Mouse (Mus musculus) G1E-ER4 (cell line): ENCODE measurements around the gene Zswim5. TPM values are rescaled to one million over a fixed set of nuclear protein-coding genes. Genes with fewer than 3 reads are reported as not detected.

Experiments used
- GATA1 ChIP-seq: IDR thresholded peaks from one replicate; pipeline ENCODE4 v1.8.0; 2012; ENCODE audit warnings: low read length, inconsistent platforms
- polyA plus RNA-seq: library from polyadenylated mRNA; stranded (reverse); fragments of >175 nt; gene quantifications from 2 replicates; pipeline ENCODE4 v1.2.3, GENCODE M21; 2012

Gene Zswim5
- polyA plus RNA-seq, 1 experiment: not detected

DNA sequence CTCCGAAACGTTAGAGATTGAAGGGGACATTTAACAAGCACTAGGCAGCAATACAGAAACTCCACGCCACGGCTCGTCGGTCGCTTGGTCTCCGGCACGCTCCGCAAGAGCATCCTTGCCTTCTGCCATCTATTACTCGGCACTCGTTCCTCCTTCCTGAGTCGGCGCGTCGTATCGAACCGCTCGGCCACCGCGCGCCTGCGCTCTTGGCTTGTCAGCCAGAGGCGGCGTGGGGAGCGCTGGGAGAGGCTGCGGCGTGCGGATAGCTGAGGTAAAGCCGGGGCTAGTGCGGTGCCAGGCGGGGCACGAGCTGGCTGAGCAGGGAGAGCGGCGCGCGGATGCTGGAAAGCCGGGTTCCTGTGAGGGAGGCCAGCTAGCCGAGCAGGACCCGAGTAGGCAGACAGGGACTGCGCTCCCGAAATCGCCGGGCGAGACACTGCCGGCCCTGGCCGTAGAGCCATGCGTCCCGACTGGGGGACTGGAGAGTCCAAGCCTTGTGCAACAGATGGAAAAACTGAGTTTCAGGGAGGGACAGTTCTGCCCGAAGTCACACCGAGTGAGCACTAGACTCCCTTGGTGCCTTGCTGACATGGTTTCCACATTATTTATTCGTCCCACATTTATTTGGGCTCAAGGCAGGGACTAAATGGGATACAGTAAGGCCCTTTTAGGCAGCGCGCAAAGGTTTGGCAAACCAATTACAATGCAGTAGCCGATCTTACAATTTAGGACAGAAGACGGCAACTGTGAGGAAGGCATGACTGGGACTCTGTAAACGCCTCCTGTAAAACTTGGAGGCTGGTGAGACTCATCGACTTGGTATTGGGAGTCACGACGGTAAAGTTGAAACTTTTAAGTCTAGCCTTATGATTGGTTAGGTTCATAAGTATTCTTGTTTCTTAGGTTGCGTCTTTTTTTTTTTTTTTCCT lies 142.3 kb downstream of the Zswim5 start, which contains the start of gene Eif2b3:
Gene Eif2b3, plus strand, starts transcription at position 197 of the 929 bp plus-strand sequence.
- no peak for TF ChIP-seq GATA1

DNA sequence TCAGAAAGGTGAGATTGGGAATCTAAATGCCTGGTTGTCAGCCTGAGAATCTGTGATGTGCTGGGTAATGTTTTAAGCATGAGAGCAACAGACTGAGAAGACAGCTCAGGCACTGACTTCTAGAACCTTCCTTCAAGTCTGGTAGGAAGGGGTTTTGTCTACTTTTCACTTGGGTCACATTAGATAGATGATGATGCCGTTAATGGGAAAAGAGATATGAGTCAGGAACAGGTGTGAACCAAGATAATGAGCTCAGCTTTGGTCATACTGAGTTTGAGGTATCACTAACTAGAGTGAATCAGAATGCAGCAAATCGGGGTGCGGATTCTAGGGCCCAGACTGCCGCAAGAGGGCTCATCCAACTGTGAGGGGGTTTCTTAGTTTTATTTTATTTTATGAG lies 146.3 kb downstream of the Zswim5 start:
- no peak for TF ChIP-seq GATA1

DNA sequence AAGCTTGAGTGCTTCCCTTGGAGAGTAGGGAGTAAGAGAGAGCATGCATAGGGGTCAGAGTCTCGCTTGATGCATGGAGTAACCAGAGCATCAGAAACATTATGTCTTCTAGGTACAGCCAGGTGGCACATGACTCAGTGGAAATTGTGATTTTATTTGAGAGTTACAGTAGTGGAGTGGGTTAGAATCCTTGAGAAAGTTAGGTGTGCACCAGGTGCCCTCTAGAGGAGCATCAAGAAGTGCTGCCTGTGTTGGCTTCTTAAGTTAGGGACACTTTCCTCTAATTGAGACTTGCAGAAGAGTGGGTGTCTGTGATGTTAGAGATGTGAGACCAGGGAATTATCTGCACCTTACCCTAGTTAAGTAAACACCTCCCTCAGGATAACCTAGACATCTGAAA lies 153.9 kb downstream of the Zswim5 start:
- TF ChIP-seq GATA1: no peak

Other genes with a start within 250 kb of the Zswim5 start
- gene Nasp, start 249.4 kb upstream of the Zswim5 start, polyA plus RNA-seq: 5.1 and 27.5 TPM in 2 replicates
- 151 and 175 TPM in 2 replicates for gene Akr1a1, start 225.7 kb upstream of the Zswim5 start, polyA plus RNA-seq
- 7.0 and 8.1 TPM in 2 replicates for gene Prdx1, start 191.8 kb upstream of the Zswim5 start, polyA plus RNA-seq
- gene Mmachc, start 169.0 kb upstream of the Zswim5 start, polyA plus RNA-seq: 1.1 and 1.5 TPM in 2 replicates
- gene Ccdc163, start 168.9 kb upstream of the Zswim5 start, polyA plus RNA-seq: 2.8 and 2.9 TPM in 2 replicates
- gene Tesk2, start 156.4 kb upstream of the Zswim5 start, polyA plus RNA-seq: 1.2 and 1.3 TPM in 2 replicates
- gene Toe1, start 69.7 kb upstream of the Zswim5 start, polyA plus RNA-seq: 1.5 and 5.1 TPM in 2 replicates
- gene Mutyh, start 69.7 kb upstream of the Zswim5 start, polyA plus RNA-seq: 7.2 and 8.5 TPM in 2 replicates
- 0.16 and 0.26 TPM in 2 replicates for gene Hpdl, start 55.7 kb upstream of the Zswim5 start, polyA plus RNA-seq
- 31.1 and 62.7 TPM in 2 replicates for gene Urod, start 117.0 kb downstream of the Zswim5 start, polyA plus RNA-seq
- gene Hectd3, start 117.9 kb downstream of the Zswim5 start, polyA plus RNA-seq: 10.5 and 24.4 TPM in 2 replicates
- gene Eif2b3, start 142.0 kb downstream of the Zswim5 start, polyA plus RNA-seq: 4.5 and 6.2 TPM in 2 replicates
- gene Ptch2, start 218.7 kb downstream of the Zswim5 start, polyA plus RNA-seq: 0.17 and 0.18 TPM in 2 replicates
- 22.8 and 27.6 TPM in 2 replicates for gene Btbd19, start 248.3 kb downstream of the Zswim5 start, polyA plus RNA-seq
- gene Tctex1d4, start 249.4 kb downstream of the Zswim5 start, polyA plus RNA-seq: 2.6 and 3.4 TPM in 2 replicates